Mouse (Mus musculus) megakaryocyte, adult 5-6 weeks (primary cell): ENCODE data around the gene Fbh1. TPM values are rescaled to one million over a fixed set of nuclear protein-coding genes. Genes with fewer than 3 reads are reported as not detected.
A peak's percentile ranks its signal among the peaks of the same experiment; 100 is the strongest.

Experiments used
- ATAC-seq: 2 replicates; pipeline ENCODE4 v1.8.0; 2016; ENCODE audit warnings: mild to moderate bottlenecking, inconsistent platforms; ENCODE audit not compliant: poor library complexity, severe bottlenecking
- total RNA-seq, 2 experiments: library from RNA; stranded (forward) in 1 of 2; stranded (reverse) in 1 of 2; fragments of 153-499, 151-499 nt in 1 of 2; fragments of 221-1000, 200-1000 nt in 1 of 2; gene quantifications; 2 replicates each; pipeline versions ENCODE4 v1.2.3 to v1.2.4; 2015 to 2017

Gene Fbh1
- total RNA-seq (2015) (62.1 and 65.4 TPM in 2 replicates), total RNA-seq (2017) (73.0 and 114 TPM in 2 replicates)

GRCm38 (mm10) chr2:11777091-11778068 lies at the start of gene Fbh1, which contains the start of gene Ankrd16:
Fbh1 (minus strand) TSS chr2:11777582.
Ankrd16 (plus strand) TSS chr2:11777876.
- peak; percentile 87 for ATAC-seq

- ATAC-seq = no peak
Measured at GRCm38 (mm10) chr2:11801299-11801930, 24.0 kb upstream of the Fbh1 start.

- no peak for ATAC-seq
Measured at GRCm38 (mm10) chr2:11797930-11798364, 20.6 kb upstream of the Fbh1 start.

- ATAC-seq = no peak
Measured at GRCm38 (mm10) chr2:11794668-11795067, 17.3 kb upstream of the Fbh1 start.

GRCm38 (mm10) chr2:11784159-11784558 lies 6.8 kb upstream of the Fbh1 start:
- ATAC-seq = no peak

DNA sequence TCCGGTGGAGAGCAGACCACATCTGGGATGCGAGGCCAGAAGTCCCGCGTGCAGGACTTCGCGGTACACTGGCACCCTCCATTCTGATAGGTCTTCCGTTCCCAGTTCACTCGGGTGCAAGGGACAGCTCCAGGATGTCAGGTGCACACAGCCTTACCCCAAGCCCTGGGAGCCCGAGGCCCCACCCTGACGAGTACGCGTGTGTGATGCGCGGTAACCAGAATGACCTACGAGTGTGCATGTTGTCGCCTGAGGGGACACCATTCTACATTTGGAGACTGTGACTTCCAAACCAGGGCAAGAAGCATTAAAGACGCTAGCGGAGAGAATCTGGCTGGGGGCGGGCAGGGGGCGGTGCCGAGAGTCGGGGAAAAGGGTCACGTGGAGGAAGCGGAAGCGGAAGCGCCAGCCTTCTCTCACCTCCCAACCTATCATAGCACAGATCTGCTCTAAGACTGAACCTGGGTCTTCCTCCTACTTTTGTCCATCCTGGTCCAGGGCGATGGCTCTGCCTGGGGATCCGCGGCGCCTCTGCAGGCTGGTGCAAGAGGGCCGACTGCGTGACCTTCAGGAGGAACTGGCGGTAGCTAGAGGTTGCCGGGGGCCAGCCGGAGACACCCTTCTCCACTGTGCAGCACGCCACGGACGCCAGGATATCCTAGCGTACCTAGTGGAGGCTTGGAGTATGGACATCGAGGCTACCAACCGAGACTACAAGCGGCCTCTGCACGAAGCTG lies 873 bp upstream of the Fbh1 start:
- peak; percentile 78 for ATAC-seq

DNA sequence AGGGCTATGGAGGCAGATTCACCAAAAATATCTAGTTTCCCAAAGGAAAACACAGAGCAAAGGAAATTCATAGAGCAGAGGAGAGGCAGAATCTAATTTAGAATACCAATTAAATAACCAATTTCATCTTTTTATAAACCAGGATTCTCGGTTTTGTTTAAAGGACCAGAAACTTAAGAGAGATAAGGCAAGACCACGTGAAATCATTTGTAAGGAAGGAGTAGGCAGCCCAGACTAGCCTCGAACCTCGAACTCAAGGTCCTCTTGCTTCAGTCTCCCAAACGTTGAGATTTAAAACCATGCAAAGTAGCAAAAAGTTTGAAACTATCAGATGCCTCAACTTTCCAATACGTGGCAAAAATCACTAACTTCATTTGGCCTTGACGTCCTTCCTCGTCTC lies 967 bp downstream of the Fbh1 start:
- ATAC-seq = no peak

DNA sequence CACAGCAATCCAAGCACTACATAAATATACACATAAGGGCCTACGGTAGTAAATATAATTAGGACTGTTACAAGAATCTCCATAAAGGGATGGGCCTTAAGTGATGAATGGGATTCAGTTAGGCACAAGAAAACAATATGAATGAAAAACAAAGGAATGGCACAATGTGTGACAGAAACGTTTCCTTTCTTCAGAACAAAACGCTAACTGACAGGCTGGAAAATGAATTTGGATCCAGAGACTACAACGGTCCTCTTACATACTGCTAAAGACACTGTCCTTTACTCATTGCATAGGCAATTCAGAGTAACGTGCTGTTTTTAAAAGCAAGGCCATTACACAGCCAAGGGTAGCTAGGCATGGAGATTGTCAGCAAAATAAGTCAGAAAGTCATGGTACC lies 2.3 kb downstream of the Fbh1 start:
- ATAC-seq = no peak

DNA sequence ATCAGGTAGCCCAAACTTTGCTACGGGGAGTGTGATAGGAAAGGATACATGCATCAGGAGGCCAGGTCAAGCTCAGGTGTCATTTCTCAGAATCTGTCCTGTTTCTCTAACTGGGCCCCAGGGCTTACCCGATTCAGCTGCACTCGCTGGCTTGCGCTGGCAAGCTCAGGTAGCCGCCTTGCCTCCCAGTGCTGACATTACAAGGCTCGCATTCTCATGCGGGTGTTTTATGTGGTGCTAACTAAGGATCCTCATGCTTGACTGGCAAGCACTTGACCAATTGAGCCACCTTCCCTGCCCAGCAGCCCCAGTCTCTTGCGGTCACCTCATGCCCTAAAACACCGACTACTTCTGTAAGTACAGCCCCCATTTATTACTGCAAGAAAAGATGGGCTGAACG lies 3.0 kb downstream of the Fbh1 start:
- no peak for ATAC-seq

DNA sequence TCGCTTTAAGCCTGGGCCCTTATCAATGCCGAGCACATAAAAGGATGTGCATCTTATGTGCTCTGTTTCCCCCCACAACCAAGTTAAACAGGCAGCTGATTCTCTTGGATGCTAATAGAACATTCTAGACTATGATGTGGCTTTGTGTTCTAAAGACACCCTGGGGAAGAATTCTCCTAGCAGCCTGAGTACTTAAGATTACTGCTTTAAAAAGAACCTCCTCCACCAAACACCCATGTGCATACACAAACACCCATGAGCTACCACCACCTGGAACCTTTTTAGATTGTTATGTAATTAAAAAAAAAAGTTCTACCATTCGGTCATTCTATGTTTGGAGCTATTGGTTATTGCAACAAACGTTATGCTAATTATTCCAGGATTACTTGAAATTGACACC lies 5.0 kb downstream of the Fbh1 start:
- ATAC-seq = 0 out of 2 replicates have a peak, but pooled peaks have one; percentile 29

DNA sequence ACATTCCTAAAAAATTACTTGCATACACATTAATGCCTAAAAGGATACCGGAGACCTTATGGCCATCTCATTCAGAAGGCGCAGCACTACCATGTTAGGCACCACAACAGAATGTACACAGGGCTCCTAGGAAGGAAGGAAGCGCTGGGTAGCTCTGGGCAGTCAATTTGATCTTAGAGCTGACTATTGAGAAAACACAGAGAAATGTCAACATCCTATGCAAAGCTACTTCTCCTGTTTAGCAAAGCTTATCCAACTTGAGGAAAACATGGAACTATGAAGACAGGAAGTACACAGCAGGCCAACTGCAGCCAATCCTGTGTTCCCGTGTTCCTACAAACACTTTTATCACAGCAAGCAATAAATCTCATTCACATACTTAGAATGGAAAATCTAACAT lies 5.7 kb downstream of the Fbh1 start:
- ATAC-seq = peak; percentile 58

DNA sequence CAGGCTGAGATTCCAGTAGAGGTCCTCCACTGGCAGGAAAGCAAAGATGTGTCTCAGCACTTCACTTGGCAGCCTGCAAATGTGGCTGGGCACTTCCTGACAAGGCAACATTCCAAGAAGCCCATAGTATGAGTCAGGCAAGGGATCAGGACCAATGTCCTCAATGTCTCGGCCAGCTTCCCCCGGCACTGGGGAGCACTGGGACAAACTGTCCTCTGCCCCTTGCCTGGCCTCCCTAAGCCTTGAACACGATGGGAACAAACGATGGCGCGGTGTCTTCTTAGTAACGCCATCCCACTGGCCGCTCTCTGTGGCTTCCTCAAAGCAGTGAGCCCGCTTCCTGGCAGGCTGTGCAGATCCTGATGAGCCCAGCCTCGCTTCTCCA lies 10.2 kb downstream of the Fbh1 start:
- ATAC-seq = no peak

DNA sequence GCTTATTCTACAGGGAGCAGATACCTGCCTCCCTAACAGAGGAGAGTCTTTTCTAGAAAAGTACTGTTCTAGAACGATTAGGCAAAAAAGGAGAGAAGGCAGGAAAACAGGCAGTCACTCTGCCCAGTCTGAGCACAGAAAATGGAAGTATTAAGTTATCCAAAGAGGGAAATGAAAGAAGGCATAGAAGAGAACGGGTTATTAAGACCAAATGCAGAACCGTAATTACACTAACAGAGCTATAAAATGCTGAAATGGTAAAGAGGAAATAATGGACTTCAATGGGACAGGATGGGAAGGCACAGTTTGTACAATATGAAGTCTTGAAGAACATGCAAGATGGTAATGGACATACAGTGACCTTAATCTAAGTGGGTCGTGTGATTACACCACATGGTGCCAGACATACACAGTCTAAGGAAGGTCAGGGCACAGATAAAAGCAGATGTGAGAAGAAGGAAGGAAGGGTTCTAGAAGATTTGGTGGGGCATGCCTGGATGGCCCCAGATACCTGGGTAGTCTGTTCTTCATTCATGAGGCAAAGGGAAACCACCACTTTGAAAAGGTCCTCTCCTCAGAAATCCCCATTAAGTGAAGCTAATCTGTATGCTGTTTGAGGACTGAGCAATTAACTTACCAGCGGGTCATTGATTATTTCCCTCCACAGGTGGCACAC lies 10.8 kb downstream of the Fbh1 start:
- peak; percentile 67 for ATAC-seq

DNA sequence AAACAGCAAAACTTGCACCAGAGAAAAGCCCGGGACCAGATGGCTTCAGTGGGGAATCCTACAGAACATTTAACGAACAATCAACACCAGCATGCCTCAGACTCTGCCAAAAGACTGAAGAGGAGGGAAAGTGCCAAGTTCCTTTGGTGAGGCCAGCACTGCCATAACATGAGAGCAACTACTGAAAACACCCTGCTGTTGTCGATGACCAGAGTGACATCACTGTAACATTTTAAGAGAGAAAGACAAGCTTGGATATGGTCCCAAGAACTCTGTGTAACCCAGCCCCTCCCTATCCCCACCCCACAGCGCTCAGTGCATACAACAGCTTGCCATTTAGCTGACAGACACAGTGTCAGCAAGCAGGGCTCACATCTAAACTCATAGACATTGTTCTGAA lies 11.7 kb downstream of the Fbh1 start:
- ATAC-seq = no peak

GRCm38 (mm10) chr2:11762541-11762940 lies 14.8 kb downstream of the Fbh1 start:
- ATAC-seq = no peak

- peak; percentile 95 for ATAC-seq
Measured at GRCm38 (mm10) chr2:11739516-11740051, 37.8 kb downstream of the Fbh1 start.

GRCm38 (mm10) chr2:11738794-11739193 lies 38.6 kb downstream of the Fbh1 start:
- no peak for ATAC-seq

- ATAC-seq = no peak
Measured at GRCm38 (mm10) chr2:11735853-11736252, 41.5 kb downstream of the Fbh1 start.

DNA sequence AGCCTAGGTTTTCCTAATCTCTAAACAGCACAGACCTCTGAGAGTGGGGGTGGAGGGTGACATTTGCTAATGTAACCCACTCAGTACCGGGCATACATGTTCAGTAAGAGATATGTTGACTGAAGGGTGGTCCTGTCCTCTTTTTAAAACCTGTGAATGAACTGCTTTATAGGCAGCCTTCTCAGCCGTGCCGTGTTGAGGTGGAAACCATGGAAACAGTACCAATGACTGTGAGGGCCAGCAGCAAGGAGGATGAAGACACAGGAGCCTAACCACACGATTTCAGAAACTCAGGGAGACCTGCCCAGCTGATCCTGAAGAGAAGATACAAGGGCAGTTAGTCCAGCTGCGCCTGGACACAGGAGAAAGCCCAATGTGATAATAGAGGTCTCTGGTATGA lies 44.4 kb downstream of the Fbh1 start:
- ATAC-seq = no peak

- ATAC-seq = no peak
Measured at GRCm38 (mm10) chr2:11729091-11729490, 48.3 kb downstream of the Fbh1 start.
